Mouse (Mus musculus) adrenal gland, postnatal 14 days (tissue): ENCODE data around the gene Tcf19. TPM values are rescaled to one million over a fixed set of nuclear protein-coding genes. Genes with fewer than 3 reads are reported as not detected.
"Not testable (repeated sequence)": the region's sequence is repeated elsewhere in the genome, so short reads cannot be mapped to it uniquely, and the experiment has no call there.

Source experiments
- DNase-seq: peaks from one replicate; pipeline ENCODE4 v3.0.0; 2021; ENCODE audit warnings: mixed read lengths
- total RNA-seq: library from RNA; stranded (reverse); gene quantifications from 2 replicates; pipeline ENCODE4 v1.2.3, GENCODE M21; 2021

Gene Tcf19
- total RNA-seq, 1 experiment from 2014 or later, result 21.4 TPM

DNA sequence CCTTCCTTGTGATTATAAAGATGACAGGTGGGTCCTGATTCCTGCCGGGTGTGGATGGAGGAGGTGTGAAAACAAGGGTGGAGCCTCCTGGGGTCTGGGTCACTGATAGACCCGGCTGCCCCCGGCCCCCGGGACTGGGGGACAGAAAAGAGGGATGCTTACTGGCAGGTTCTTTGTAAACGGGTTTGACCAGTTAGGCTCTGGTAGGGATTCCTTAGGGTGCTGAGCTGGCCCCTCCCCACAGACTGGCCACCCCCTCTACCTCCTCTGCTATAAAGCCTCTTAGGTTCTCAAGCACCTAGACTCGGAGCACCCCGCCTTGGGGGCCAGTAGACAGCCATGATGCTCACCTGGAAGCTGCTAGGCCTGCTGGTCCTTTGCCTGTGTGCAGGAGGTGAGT is 16.3 kb upstream of the Tcf19 start, which contains the start of gene Psors1c2:
TSS of gene Psors1c2 (plus strand) at position 301 of the 400 bp plus-strand sequence.
- DNase-seq, result no peak

DNA sequence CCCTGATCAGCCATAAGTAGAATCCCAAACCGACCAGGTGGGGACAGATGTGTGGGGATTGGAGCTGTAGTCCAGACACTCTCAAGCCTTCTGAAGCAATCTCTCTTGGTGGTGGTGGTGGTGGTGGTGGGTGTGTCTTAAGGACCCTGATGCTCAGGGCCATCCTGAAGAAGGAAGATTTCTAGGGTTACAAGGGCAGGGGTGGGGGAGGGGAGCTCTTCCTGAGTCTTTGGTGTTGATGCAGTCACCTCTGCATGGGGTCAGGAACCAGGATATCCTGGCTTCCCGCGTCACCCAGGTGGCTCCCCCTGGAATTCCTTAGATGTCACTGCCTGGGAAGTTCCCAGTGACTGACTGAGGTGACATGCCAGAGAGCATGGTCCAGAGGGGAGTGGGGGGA is 15.7 kb upstream of the Tcf19 start:
- no peak for DNase-seq

DNA sequence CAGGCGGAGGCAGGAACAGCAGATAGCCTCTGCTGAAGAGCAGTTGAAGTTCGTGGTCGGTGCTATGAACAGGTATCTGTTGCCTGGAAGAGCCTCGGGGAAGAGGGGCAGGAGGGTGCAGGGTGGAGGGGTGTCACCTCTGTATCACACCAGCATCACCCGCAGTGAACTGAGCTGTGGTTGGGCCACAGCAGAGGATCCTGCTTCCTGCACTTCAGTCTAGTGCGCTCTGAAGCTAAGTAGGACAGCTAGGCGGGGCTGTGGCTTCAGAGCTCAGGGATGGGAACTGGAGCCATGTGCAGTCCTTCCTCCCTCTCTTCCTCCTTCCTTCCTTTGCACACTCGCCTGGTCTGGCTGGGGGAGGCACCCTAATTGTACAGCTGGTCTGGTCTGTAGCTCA is 10.0 kb upstream of the Tcf19 start:
- no peak for DNase-seq

- DNase-seq, result no peak
Measured at GRCm38 (mm10) chr17:35524354-35524753, 7.7 kb upstream of the Tcf19 start.

GRCm38 (mm10) chr17:35517526-35517925 is 902 bp upstream of the Tcf19 start:
- DNase-seq, result peak; percentile 33

DNA sequence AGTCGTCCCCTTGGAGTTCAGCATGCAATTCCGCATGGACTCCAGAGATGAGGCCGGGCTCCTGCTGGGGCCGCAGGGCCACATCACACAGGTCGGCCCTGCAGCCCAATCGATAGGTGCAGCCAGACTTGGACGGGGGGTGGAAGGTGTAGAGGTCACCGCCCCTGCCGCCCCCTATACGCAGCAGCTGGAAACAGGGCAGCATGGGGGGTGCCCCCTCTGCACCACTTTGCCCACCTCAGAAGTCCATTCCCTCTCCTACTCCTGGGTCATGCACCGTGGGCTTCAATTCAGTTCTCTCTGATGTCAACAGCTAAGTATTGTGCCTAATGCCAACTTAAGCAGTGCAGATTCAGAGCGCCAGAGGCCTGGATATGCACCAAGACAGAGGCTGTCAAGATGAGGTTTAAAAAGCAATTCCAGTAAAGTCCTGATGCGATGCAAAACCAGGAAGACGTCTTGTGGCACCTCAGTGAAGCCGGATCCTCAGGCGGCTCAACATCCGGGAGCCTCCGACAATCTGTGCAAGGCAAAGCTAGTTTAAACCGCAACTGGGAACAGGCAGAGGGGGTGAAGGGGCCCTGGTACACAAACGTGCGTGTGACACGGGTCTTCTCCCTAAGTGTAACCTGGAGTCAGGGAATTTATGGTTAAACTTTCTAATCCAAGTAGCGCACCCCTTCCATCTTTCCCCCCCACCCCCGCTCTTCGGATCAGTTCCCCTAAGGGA is 548 bp downstream of the Tcf19 start:
- peak; percentile 52 for DNase-seq

DNA sequence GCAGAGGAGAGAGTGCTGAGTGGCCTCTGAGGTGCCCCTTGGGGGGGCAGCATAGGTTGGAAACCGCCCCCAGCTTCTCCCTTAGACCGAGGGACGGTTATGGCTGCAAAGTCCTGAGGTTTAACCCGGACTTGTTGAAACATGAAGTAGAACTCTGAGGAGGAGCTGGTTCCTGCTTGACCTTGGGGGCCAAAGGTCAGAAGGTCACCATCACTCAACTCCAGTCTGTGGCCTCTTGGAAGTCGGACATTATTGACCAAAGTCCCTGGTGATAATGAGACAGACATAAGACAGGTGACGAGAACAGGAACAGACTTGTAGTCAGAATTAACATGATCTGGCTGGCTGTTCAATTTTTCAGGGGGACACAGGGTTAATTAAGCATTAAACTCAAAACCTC is 1.9 kb downstream of the Tcf19 start:
- DNase-seq, result no peak

- peak; percentile 85 for DNase-seq
Measured at GRCm38 (mm10) chr17:35513886-35514285, 2.7 kb downstream of the Tcf19 start.

DNA sequence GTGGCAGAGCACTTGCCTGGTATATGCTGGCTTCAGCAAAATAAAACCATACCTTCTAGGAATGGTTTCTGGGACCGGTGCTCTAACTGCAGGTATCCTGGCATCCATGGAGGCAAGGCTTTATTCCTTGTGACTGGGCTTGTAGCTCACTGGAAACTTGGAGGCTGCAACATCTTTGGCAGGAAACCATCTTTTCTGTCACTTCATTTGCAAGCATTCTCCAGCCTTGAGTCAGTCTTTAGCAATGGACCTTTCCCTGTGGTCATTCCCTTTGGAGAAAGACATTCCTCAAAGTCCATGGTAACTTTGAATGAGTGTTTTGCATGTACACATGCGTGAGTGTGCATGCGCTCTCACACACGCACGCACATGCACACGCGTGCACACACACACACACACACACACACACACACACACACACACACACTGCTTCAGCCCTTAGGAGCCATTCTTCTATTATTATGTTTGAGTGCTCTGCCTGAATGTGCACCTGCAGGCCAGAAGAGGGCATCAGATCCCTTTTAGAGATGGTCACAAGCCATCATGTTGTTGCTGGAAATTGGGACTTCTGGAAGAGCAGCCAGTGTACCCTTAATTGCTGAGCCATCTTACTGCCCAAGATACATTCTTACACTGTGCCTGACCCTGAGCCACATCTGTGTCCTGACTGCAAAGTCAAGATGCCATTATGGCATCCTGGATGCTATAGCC is 3.6 kb downstream of the Tcf19 start:
- DNase-seq, result peak; percentile 19

DNA sequence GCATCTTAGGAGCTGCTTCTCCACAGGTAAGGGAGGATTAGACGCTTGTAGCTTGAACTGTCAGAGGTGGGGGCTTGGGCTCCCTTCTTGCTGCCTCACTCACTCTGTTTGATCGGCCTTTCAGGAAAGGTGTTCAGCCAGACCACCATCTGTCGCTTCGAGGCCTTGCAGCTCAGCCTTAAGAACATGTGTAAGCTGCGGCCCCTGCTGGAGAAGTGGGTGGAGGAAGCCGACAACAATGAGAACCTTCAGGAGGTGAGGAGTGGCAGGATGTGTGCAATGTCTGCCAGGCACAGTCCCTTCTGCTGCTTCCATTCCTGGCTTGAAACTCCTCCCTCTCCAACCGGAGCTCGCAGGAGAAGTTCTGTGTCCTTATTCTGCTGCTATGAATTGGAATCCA is 7.3 kb downstream of the Tcf19 start:
- peak; percentile 48 for DNase-seq

DNA sequence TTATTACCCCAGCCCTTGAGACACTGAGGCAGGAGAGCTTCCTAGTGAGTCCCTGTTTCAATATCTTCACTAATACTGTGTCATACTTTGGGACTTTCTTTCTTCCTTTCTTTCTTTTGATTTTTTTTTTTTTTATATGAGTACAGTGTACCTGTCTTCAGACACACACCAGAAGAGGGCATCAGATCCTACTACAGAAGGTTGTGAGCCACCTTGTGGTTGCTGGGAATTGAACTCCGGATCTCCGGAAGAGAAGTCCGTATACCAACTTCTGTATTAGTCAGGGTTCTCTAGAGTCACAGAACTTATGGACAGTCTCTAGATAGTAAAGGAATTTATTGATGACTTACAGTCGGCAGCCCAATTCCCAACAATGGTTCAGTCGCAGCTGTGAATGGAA is 8.3 kb downstream of the Tcf19 start:
- DNase-seq, result not testable (repeated sequence)

DNA sequence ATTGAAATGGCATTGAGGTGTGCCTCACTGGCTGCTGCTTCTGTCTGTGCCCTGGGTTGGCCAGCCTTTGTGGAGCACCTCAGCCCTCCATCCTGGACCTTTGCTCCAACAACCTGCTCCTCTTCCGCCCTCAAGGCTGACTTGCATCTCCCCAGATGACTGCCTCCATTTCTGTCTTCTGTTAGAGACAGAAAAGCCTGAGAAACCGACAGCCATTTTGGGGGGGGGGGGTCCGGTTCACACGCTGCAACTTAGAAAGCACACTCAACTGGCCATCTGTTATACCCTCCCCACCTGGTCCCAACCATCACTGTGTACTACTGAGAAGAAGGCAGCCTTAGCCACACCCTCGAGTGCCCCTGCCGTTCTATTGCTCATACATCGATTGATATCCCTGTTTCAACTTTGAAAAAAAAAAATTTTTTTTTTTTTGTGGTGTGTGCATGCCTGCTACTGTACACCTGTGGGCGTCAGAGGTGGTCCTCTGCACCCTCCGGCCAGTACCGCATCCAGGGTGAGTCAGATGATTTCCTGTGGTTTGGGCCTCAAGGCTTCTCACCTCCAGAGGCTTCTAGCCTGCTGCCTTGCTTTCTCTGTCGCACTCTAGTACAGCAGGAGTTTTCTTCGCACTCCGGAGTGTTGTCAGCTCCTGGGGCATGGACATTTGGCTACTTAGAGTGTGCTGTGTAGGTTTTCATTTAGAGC is 8.9 kb downstream of the Tcf19 start:
- DNase-seq, result no peak

DNA sequence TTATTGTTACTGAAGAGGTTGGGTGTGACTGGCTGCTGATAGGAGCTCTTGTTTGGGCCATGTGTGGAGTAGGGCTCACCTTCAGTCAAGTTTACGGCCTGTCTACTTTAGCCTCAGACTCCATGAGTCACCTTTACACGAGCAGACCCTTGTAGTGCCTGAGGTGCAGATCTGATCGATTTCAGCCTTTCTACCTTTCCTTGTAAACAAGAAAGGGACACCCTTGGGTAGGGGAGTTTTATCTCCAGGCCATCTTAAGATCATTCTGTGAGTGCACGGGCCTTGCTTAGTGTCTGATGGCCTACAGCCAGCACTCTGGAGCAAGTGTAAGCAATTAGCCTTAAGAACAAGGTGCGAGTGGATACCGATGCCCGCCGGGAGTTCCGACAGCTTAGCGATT is 9.7 kb downstream of the Tcf19 start:
- no peak for DNase-seq

DNA sequence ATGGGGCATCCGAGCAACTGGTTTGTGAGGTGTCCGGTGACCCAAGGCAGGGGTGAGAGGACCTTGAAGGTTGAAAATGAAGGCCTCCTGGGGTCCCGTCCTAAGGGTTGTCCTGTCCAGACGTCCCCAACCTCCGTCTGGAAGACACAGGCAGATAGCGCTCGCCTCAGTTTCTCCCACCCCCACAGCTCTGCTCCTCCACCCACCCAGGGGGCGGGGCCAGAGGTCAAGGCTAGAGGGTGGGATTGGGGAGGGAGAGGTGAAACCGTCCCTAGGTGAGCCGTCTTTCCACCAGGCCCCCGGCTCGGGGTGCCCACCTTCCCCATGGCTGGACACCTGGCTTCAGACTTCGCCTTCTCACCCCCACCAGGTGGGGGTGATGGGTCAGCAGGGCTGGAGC is 10.8 kb downstream of the Tcf19 start, which contains the start of gene Pou5f1:
TSS of gene Pou5f1 (plus strand) at position 243 of the 400 bp plus-strand sequence.
- no peak for DNase-seq

DNA sequence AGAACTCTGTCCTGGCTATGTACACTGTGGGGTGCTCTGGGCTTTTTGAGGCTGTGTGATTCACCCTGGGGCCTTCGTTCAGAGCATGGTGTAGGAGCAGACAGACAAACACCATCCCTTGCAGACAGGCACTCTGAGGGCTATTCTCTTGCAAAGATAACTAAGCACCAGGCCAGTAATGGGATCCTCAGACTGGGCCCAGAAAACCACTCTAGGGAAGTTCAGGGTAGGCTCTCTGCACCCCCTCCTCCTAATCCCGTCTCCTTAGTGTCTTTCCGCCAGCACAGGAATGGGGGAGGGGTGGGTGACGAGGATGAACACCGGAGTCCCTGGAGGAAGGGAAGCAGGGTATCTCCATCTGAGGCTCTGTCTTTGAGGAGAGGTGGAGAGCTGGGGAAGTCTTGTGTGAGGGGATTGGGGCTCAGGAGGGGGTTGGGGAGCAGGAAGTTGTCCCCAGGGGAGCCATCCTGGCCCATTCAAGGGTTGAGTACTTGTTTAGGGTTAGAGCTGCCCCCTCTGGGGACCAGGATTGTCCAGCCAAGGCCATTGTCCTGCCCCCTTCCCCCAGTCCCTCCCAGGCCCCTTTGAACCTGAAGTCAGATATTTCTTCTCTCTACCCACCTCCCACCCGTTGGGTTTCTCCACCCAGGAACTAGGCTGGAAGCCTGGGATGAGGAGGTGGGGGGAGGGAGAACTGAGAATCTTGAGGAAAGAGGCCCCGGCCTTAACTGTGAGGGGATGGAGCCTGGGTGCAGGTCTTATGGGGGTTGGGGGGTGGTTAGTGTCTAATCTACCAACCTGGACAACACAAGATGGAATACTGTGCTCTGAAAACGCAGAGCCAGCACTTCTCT is 11.8 kb downstream of the Tcf19 start:
- no peak for DNase-seq

DNA sequence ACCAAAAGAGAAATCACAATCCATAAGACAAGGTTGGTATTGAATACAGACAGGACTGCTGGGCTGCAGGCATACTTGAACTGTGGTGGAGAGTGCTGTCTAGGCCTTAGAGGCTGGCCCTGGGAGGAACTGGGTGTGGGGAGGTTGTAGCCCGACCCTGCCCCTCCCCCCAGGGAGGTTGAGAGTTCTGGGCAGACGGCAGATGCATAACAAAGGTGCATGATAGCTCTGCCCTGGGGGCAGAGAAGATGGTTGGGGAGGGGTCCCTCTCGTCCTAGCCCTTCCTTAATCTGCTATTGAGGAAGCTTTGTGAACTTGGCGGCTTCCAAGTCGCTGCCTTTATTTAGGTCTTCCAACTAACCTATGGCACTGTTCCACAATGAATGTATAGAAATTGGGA is 12.8 kb downstream of the Tcf19 start:
- DNase-seq, result no peak

DNA sequence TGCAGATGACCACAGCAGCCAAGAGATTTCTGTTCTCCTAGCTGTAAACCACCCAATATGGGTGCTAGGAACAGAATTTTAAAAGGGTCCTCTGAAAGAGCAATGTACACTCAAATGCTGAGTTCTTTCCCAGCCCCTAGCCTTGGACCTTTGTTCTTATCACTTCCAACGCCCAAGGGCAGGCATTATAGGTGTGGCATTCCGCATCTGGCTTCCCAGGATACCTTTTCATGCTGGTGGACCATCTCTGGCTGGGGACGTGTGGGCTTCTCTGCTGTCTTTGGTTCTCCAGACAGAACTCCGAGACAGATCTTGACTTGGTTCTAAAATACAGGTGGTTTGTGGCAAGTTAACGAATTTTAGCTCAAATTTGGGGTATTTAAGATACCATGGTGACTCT is 13.9 kb downstream of the Tcf19 start:
- DNase-seq, result no peak

DNA sequence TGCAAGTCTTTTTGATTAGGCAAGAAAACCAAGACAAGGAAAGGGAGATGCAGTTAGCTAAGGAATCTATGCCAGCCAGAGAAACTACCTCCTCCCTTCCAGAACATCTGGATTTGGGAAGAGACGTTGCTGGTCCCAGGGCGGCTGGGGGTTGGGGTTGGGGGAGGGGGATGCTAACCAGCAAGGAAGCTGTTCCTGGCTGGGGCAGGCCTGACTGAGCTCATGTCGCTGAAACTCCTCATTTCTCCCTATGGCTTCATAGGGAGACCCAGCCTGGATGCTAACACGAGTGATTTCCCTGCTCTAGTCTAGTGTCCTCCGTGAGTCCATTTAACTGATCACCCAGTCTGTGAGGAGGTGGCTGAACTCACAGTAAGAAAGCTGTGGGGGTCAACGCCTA is 14.4 kb downstream of the Tcf19 start:
- no peak for DNase-seq

DNA sequence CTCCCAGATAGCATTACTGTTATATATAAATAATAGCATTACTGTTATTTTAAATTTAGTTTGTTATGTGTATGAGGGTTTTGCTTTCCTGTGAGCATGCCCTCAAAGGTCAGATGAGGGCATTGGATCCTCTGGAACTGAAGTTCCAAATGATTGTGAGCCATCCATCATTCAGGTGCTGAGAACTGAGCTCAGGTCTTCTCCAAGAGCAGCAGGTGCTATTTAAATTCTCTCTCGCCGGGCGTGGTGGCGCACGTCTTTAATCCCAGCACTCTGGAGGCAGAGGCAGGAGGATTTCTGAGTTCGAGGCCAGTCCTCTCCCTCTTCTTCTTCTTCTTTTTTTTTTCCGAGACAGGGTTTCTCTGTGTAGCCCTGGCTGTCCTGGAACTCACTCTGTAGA is 19.5 kb downstream of the Tcf19 start:
- no peak for DNase-seq

GRCm38 (mm10) chr17:35490320-35490719 is 26.3 kb downstream of the Tcf19 start:
- DNase-seq, result no peak

DNA sequence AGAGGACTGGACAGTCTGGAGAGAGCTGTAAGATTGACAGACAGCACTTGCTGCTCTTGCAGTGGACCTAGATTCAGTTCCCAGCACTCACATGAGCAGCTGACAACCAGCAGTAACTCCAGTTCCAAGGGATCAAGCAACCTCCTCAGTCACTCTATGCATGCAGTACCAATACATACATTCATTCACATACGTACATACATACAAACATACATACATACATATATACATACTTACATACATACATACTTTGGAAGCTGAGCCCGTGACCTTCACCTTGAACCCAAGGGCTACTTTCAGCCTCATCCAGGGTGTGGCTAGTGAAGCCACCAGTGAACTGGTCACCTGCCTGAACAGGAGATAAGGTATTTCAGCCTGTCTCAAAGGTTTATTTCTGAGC is 28.6 kb downstream of the Tcf19 start:
- no peak for DNase-seq

GRCm38 (mm10) chr17:35486726-35487125 is 29.9 kb downstream of the Tcf19 start:
- no peak for DNase-seq
